Mouse (Mus musculus): Measurements from ENCODE around the gene Yeats2.

Yeats2 gene

GRCm38 (mm10) chr16:20192043-20192442 is 51.2 kb downstream of the Yeats2 start:
- DNase-seq, result no peak

- peak; percentile 45 for DNase-seq
Measured at GRCm38 (mm10) chr16:20195546-20195945, 54.7 kb downstream of the Yeats2 start.

DNA sequence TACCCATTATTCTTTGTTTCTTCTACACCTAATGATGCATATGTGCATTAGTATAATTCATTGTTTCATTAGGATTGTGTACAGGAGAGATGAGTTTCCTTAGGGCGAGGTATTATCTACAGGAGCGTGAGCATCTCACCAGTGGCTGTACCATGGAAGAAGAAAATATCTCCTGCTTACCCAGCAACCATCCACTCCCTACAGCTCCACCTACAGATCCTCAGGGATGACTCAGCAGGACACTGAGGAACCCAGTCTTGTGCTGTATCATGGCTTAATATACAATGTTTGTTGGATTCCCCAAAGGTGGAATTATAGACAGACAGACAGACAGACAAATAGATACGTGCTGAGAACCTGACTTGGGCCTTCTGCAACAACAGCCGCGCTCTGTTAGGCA is 56.1 kb downstream of the Yeats2 start:
- no peak for DNase-seq

- no peak for DNase-seq
Measured at GRCm38 (mm10) chr16:20199501-20200201, 58.8 kb downstream of the Yeats2 start.

GRCm38 (mm10) chr16:20213591-20214226 is 72.8 kb downstream of the Yeats2 start:
- DNase-seq, result peak; percentile 53

DNA sequence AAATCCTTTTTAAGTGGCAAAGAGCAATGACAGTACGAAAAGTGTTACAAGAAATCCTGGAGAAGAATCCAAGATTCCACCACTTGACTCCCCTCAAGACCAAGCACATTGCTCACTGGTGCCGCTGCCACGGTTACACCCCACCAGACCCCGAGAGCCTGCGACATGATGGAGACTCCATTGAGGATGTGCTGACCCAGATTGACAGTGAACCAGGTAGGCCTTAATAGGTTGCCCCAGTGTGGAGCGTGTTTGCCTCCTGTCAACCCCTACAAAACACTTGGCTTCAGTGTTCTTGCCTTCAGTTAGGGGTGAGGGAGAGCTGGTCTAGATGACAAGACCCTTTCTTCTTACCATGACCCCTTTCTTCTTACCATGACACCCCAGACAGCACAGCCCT is 81.9 kb downstream of the Yeats2 start:
- no peak for DNase-seq

- no peak for DNase-seq
Measured at GRCm38 (mm10) chr16:20226676-20227075, 85.8 kb downstream of the Yeats2 start.

GRCm38 (mm10) chr16:20227504-20227903 is 86.6 kb downstream of the Yeats2 start:
- no peak for DNase-seq

GRCm38 (mm10) chr16:20228167-20228566 is 87.3 kb downstream of the Yeats2 start:
- no peak for DNase-seq

- DNase-seq, result no peak
Measured at GRCm38 (mm10) chr16:20234406-20234805, 93.5 kb downstream of the Yeats2 start.

DNA sequence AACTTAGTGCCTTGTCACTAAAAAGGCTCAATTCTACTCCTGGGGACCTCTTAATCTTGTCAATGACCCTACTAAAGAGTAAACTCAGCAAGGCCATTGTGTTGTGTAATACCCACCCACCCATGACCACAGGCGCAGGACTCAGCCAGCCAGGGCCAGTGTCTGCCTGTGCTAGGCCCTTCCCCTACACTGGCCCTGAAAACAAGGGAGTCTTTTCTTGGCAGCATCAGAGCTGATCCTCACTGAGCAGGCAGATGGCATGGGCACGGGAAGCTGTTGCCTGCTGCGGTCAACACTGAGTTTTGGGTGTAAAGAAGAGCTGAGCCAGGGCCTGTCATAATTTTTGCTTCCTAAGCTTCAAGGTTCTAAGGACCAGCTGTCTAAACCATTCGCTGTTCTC is 96.6 kb downstream of the Yeats2 start:
- DNase-seq, result no peak

DNA sequence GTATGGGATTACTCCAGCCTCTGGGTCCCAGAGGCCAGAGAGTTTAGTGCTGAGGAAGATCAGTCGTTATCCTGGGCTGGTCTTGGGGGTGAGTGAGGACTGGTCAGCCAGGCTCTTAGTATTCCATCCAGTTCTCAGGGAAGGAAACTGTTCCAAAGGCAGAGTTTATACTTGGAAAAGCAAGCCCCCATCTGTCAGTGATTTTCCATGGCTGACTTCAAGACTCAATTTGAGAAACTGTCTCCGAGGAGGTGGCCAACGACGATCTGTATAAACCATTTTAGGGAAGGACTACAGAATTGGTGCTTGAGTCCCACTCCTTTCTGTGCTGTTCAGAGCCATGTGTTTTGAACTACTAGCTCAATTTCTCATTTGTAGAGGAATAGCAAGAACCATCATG is 97.8 kb downstream of the Yeats2 start:
- DNase-seq, result no peak

DNA sequence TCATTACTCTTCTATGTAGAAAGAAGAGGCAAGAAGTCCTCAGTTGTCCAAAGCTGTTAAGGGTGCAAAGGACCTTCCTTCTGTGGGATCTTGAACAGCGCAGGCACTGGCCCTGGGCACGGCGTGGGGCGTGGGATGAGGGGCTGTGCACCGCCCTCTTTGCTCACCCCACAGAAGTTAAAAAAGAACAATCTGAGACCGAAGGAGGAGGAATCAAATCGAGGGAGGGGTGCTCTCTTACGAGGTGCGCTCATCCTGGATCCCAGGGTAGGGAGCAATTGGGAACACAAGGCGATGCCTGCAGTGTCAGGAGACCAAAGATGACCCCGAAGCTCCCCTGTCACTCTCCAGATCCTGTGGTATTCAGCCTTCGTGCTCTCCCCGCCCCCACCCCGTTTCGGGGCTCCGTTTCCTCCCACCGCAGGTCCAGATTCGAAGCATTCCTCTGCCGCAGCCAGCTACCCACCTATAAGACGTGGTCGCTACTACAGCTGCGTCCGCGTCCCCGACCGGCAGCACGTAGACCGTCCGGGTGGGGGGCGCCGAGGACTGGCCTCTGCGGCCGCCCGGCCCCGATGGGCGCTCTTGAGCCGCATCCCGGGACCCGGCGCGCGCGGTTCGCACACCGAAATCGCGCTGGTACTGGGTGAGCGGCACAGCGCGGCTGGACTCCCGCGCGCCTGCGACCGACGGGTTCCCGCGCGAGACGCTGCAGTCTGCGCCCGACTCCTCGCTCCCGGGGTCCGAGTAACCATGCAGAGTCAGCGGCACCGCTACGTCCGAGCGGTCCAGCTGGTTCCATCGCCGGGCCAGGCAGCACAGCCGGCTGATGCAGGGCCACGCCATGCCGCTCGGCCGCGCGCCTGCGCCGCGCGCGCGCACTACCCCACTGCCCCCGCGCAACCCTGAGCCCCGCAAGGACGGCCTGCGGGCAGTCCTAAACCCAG is 99.9 kb downstream of the Yeats2 start, which contains the start of gene Map6d1:
Gene Map6d1 (minus strand): TSS at position 891 of the 947 bp plus-strand sequence.
- peak; percentile 43 for DNase-seq

DNA sequence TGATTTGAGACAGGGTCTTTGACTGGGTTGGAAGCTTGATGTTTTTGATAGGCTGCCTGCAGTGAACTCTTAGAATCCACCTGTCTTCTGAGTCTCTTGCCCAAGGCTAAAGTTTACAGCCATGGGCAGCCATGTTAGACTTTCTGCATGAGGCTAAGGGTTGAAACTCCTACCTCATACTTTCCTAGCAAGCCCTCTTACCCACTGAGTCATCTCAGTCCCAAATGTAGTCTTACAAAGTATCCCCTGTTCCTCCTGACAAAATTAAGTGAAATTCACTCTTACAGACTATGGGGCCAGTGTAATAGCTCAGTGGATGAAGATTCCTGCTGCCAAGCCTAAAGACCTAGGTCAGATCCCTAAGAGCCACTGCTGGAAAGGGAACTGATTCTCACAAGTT is 106.2 kb downstream of the Yeats2 start:
- no peak for DNase-seq

DNA sequence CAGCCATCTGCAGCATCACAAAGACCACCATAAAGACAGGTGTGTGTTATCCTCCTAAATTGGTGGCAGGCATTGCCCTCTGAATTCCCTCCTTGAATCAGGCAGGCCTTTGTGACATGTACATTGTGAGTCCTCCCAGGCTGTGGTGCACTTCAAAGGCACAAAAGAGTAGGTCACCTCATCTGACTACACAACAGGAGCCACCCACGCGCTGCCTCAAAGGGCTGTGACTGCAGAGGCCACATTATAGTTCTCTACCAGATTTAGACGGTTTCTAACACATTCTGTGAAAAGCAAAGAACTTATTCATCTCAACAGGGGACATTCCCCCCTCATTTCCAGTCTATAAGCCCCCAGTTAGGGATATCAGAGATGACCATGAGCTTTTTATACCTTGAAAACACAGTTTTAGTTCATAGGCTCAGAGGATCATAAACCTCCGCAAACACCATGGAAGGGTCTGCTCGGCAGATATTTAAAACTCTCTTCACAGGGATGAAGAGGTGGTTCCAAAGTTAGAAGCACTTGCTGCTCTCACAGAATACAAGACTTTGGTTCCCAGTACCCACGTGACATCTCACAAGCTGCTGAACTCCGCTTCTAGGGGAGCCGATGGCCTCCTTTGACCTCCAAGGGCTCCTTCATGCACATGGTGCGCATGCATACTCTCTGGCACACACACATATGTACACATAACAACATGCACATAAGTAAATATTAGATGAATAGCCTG is 107.7 kb downstream of the Yeats2 start:
- no peak for DNase-seq

- no peak for DNase-seq
Measured at GRCm38 (mm10) chr16:20257926-20258325, 117.1 kb downstream of the Yeats2 start.

DNA sequence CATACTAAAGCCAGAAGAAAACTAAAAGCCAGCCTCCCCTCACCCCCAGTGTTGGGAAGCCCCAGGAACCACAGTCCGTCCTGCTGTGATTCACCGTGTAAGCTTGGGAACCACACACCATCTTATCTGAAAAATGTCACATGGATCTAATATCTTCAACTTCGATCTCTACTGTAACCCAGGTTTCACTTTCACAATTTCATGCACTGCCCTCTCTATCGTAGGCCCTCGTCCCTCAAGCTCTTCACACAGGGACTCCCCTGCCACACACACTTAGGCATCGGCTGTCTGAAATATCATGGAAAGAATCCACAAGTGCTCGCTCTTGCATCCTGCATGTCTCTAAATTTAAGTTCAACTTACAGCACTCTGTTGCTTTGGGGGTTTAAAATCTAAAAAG is 124.2 kb downstream of the Yeats2 start:
- no peak for DNase-seq

DNA sequence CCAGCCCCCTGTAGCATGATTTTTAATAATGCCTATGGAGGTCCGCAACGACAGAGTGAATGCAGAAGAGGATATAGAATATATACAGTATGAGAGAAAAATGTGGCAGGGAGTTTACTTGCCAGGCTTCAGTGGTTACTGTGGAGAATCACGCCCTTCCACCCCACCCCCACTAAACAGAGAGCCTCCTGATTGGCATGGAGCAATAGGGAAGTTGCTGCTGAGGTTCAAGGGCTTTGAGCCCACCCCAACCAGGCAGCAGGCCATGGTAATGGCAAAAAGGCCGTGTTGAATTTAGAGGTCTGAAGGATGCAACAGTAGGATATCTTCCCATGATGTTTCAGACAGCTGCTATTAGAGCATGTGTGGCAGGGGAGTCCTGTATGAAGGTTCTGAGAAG is 130.5 kb downstream of the Yeats2 start:
- DNase-seq, result no peak

GRCm38 (mm10) chr16:20272994-20273393 is 132.1 kb downstream of the Yeats2 start:
- DNase-seq, result no peak

- DNase-seq, result no peak
Measured at GRCm38 (mm10) chr16:20279395-20279794, 138.5 kb downstream of the Yeats2 start.

DNA sequence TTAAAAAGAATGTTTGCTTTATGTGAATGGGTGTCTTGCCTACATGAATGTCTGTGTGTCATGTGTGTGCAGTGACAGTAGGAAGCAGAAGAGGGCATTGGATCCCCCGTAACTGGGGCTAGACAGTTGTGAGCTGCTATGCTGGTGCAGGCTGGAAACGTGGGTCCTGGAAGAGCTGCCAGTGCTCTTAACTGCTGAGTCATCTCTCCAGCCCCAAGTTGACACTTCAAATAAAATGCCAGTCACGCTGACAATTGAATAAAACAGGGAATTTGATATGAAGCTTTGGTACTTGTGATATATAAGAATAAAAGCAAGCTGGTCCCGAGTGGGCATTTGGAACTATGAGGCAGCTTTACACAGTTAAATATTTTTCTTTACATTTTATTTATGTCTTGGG is 139.4 kb downstream of the Yeats2 start:
- no peak for DNase-seq

All from kidney, postnatal 14 days (tissue).